ENCODE assay signal across 25 mouse cellular contexts in the genomic region with DNA sequence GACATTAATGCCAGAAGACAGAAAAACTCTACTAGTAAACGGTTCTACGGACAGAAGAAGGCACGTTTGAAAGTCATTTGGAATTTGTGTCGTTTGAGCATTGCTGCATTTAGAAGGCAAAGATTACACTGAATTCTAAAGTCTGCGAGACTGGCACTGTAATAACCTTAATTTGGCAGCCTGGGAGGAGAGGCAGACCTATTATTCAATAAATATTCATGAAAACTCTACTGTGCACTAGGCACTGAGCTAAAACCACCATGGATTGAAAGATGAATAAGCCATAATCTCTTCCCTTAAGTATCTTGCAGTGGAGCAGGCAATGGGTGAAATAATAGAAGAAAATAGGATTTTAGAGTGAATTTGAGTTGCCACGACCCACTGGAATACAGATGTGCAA. TPM values are rescaled to one million over a fixed set of nuclear protein-coding genes. Genes with fewer than 3 reads are reported as not detected.
A peak's percentile ranks its signal among the peaks of the same experiment; 100 is the strongest.
DNase-seq lines count a peak whose midpoint lies in the region; ATAC-seq lines count a peak whose summit lies in the region.
"Had no signal": no experiment of that assay in that cellular context is flagged by ENCODE, and none has a peak within 500 bp of the region (broad histone marks: within the 10 kb centered on the region; RNA-seq: fewer than 3 reads in every experiment).

No protein-coding gene starts in this region.

- H3K4me1 ChIP-seq in forebrain, embryonic 15.5 days = no peaks in the 10 kb centered on the region
- H3K4me1 ChIP-seq in forebrain, embryonic 12.5 days = no peaks in the 10 kb centered on the region; the same call in 1 of the 2 replicates
- H3K4me1 ChIP-seq in midbrain, embryonic 16.5 days (ENCODE audit: control insufficient read depth, insufficient read depth, low read length) = no peaks in the 10 kb centered on the region
- H3K4me1 ChIP-seq in midbrain, embryonic 11.5 days (ENCODE audit: control insufficient read depth, insufficient read depth, low read length) = no peaks in the 10 kb centered on the region
- H3K4me1 ChIP-seq in forebrain, embryonic 16.5 days (replicated peaks; ENCODE audit: control insufficient read depth, insufficient read depth, low read length) = peaks cover 3% of the 10 kb centered on the region; the same call in 1 of the 2 replicates
- H3K4me1 ChIP-seq: embryonic facial prominence, embryonic 10.5 days; embryonic facial prominence, embryonic 13.5 days; hindbrain, embryonic 13.5 days; intestine, embryonic 15.5 days had no signal

- intact Hi-C loops in left cerebral cortex, postnatal 4 days (cut with DNase I) = no loop called here

- no peak overlapping the region for H3K27ac ChIP-seq in forebrain, embryonic 15.5 days (replicated peaks)
- H3K27ac ChIP-seq in forebrain, embryonic 12.5 days = no peak overlapping the region
- H3K27ac ChIP-seq in midbrain, embryonic 16.5 days (ENCODE audit: low read length) = peak overlapping the region; percentile 47; the same call in 1 of the 2 replicates
- H3K27ac ChIP-seq in midbrain, embryonic 11.5 days (ENCODE audit: low read depth, low read length) = no peak overlapping the region
- H3K27ac ChIP-seq in forebrain, embryonic 16.5 days (ENCODE audit: low read length) = no peak overlapping the region
- H3K27ac ChIP-seq: embryonic facial prominence, embryonic 10.5 days; embryonic facial prominence, embryonic 13.5 days; gastrocnemius, adult 2 months; hindbrain, embryonic 13.5 days; intestine, embryonic 15.5 days had no signal

- no peak for DNase-seq in midbrain, embryonic 11.5 days (ENCODE audit: low spot score, missing footprints)
- no peak for DNase-seq in left cerebral cortex, postnatal 4 days
- DNase-seq: adrenal gland, postnatal 10 days; adrenal gland, postnatal 36 days; cerebellum, adult 11-12 months; cerebellum, adult 8-10 months; cerebellum, postnatal 10 days; cerebellum, postnatal 36 days; embryo, embryonic 11 days; gastrocnemius, adult 2 months; gastrocnemius, postnatal 14 days; heart, adult 11 months; kidney, adult 11 months had no signal

- H3K4me2 ChIP-seq in forebrain, embryonic 15.5 days (replicated peaks) = no peak overlapping the region
- H3K4me2 ChIP-seq in forebrain, embryonic 12.5 days = no peak overlapping the region
- H3K4me2 ChIP-seq in midbrain, embryonic 16.5 days (ENCODE audit: low read length) = no peak overlapping the region
- H3K4me2 ChIP-seq in midbrain, embryonic 11.5 days = no peak overlapping the region
- H3K4me2 ChIP-seq in forebrain, embryonic 16.5 days (ENCODE audit: low read length) = no peak overlapping the region
- H3K4me2 ChIP-seq: embryonic facial prominence, embryonic 13.5 days; heart, embryonic 11.5 days; hindbrain, embryonic 13.5 days; intestine, embryonic 15.5 days had no signal

- no peaks in the 10 kb centered on the region for H3K27me3 ChIP-seq in forebrain, embryonic 15.5 days
- no peaks in the 10 kb centered on the region for H3K27me3 ChIP-seq in forebrain, embryonic 12.5 days
- H3K27me3 ChIP-seq in midbrain, embryonic 16.5 days (ENCODE audit: control insufficient read depth, insufficient read depth, low read depth, low read length) = no peaks in the 10 kb centered on the region
- H3K27me3 ChIP-seq in midbrain, embryonic 11.5 days (ENCODE audit: control insufficient read depth, insufficient read depth, low read length) = no peaks in the 10 kb centered on the region
- H3K27me3 ChIP-seq in forebrain, embryonic 16.5 days (replicated peaks; ENCODE audit: control insufficient read depth, insufficient read depth, low read length) = no peaks in the 10 kb centered on the region
- H3K27me3 ChIP-seq: embryonic facial prominence, embryonic 13.5 days; hindbrain, embryonic 13.5 days; intestine, embryonic 15.5 days; Patski had no signal

- no peak overlapping the region for H3K9ac ChIP-seq in forebrain, embryonic 15.5 days (replicated peaks)
- H3K9ac ChIP-seq in forebrain, embryonic 12.5 days = no peak overlapping the region
- no peak overlapping the region for H3K9ac ChIP-seq in midbrain, embryonic 16.5 days (ENCODE audit: low read depth, low read length)
- no peak overlapping the region for H3K9ac ChIP-seq in midbrain, embryonic 11.5 days (ENCODE audit: low read length)
- no peak overlapping the region for H3K9ac ChIP-seq in forebrain, embryonic 16.5 days (replicated peaks; ENCODE audit: low read depth, low read length)
- H3K9ac ChIP-seq: embryonic facial prominence, embryonic 13.5 days; hindbrain, embryonic 13.5 days; intestine, embryonic 15.5 days had no signal

- no peak overlapping the region for H3K4me3 ChIP-seq in forebrain, embryonic 15.5 days
- no peak overlapping the region for H3K4me3 ChIP-seq in forebrain, embryonic 12.5 days (replicated peaks)
- H3K4me3 ChIP-seq in midbrain, embryonic 16.5 days (ENCODE audit: low read depth, low read length) = no peak overlapping the region
- no peak overlapping the region for H3K4me3 ChIP-seq in midbrain, embryonic 11.5 days (ENCODE audit: low read depth, low read length)
- H3K4me3 ChIP-seq in forebrain, embryonic 16.5 days (replicated peaks; ENCODE audit: low read length) = no peak overlapping the region
- H3K4me3 ChIP-seq: embryonic facial prominence, embryonic 10.5 days; embryonic facial prominence, embryonic 13.5 days; erythroblast, embryonic 14.5 days; gastrocnemius, adult 2 months; hindbrain, embryonic 13.5 days; intestine, embryonic 15.5 days had no signal

- H3K36me3 ChIP-seq in forebrain, embryonic 15.5 days = no peaks in the 10 kb centered on the region
- no peaks in the 10 kb centered on the region for H3K36me3 ChIP-seq in forebrain, embryonic 12.5 days (replicated peaks)
- H3K36me3 ChIP-seq in midbrain, embryonic 16.5 days (ENCODE audit: control insufficient read depth, insufficient read depth, low read length) = no peaks in the 10 kb centered on the region
- no peaks in the 10 kb centered on the region for H3K36me3 ChIP-seq in midbrain, embryonic 11.5 days (ENCODE audit: control insufficient read depth, insufficient read depth, low read length)
- no peaks in the 10 kb centered on the region for H3K36me3 ChIP-seq in forebrain, embryonic 16.5 days (ENCODE audit: control insufficient read depth, insufficient read depth)
- H3K36me3 ChIP-seq: embryonic facial prominence, embryonic 10.5 days; embryonic facial prominence, embryonic 13.5 days; hindbrain, embryonic 13.5 days; intestine, embryonic 15.5 days had no signal

- ATAC-seq in forebrain, embryonic 15.5 days (replicated peaks) = peak; percentile 55; the same call in 1 of the 2 replicates
- ATAC-seq in forebrain, embryonic 12.5 days (ENCODE audit: low FRiP score) = no peak
- ATAC-seq in midbrain, embryonic 16.5 days = peak; percentile 39; the same call in 1 of the 2 replicates
- ATAC-seq in midbrain, embryonic 11.5 days (ENCODE audit: low FRiP score) = no peak
- ATAC-seq in forebrain, embryonic 16.5 days = peak; percentile 89
- ATAC-seq: hindbrain, embryonic 16.5 days; intestine, embryonic 15.5 days; Patski had no signal

- WGBS in forebrain, embryonic 15.5 days = 49% methylated on average over 6 of the region's 6 CpGs
- 68% methylated on average over 6 of the region's 6 CpGs for WGBS in forebrain, embryonic 12.5 days
- 55% methylated on average over 6 of the region's 6 CpGs for WGBS in midbrain, embryonic 16.5 days
- 77% methylated on average over 6 of the region's 6 CpGs for WGBS in midbrain, embryonic 11.5 days
- WGBS in forebrain, embryonic 16.5 days = 49% methylated on average over 6 of the region's 6 CpGs

- no peaks in the 10 kb centered on the region for H3K9me3 ChIP-seq in forebrain, embryonic 15.5 days
- no peaks in the 10 kb centered on the region for H3K9me3 ChIP-seq in forebrain, embryonic 12.5 days
- no peaks in the 10 kb centered on the region for H3K9me3 ChIP-seq in midbrain, embryonic 16.5 days (replicated peaks; ENCODE audit: control insufficient read depth, low read length, poor library complexity, severe bottlenecking)
- no peaks in the 10 kb centered on the region for H3K9me3 ChIP-seq in midbrain, embryonic 11.5 days (ENCODE audit: control insufficient read depth, low read length)
- H3K9me3 ChIP-seq in forebrain, embryonic 16.5 days (ENCODE audit: control insufficient read depth, low read length) = no peaks in the 10 kb centered on the region
- H3K9me3 ChIP-seq: embryonic facial prominence, embryonic 10.5 days; embryonic facial prominence, embryonic 13.5 days; hindbrain, embryonic 13.5 days; intestine, embryonic 15.5 days had no signal

RNA-seq across cellular contexts. Expression of a gene that starts 48.2 kb away (rescaled TPM):
- 24.8 and 27.2 TPM in 2 replicates for polyA plus RNA-seq in forebrain, embryonic 15.5 days (2015; fragmentation: Nextera tagmentation; extraction: Ambion mirVana)
- polyA plus RNA-seq in forebrain, embryonic 12.5 days (2016; fragmentation: Nextera tagmentation; extraction: Ambion mirVana) = 16.4 and 22.3 TPM in 2 replicates
- polyA plus RNA-seq in midbrain, embryonic 16.5 days (2015; fragmentation: Nextera tagmentation; extraction: Ambion mirVana) = 33.0 and 35.5 TPM in 2 replicates
- polyA plus RNA-seq in midbrain, embryonic 11.5 days (2014; fragmentation: Nextera tagmentation; extraction: Ambion mirVana) = 4.6 and 5.7 TPM in 2 replicates
- polyA plus RNA-seq in forebrain, embryonic 16.5 days (2015; fragmentation: Nextera tagmentation; extraction: Ambion mirVana) = 22.7 and 37.7 TPM in 2 replicates
- 100 to 1,000 TPM; 102 to 118 TPM for total RNA-seq in left cerebral cortex, postnatal 4 days (2021)
- polyA plus RNA-seq: erythroblast, embryonic 14.5 days had no signal

Comparison
In these comparisons a context has a peak if more than half of its experiments do, and no peak if none do; other contexts are left out.
1. ATAC-seq: peak in forebrain, embryonic 15.5 days (single experiment), midbrain, embryonic 16.5 days (single experiment) and forebrain, embryonic 16.5 days (single experiment); none in forebrain, embryonic 12.5 days (single experiment) and midbrain, embryonic 11.5 days (single experiment).